Mouse (Mus musculus): Measurements from ENCODE around the gene Zfp385b. TPM values are rescaled to one million over a fixed set of nuclear protein-coding genes. Genes with fewer than 3 reads are reported as not detected.

Zfp385b gene
- total RNA-seq, 2 experiments from 2014 or later = 51.9 to 56.7 TPM

GRCm38 (mm10) chr2:77627622-77628231 lies 191.7 kb downstream of the Zfp385b start:
- no peak for DNase-seq (ENCODE audit: low spot score in 2 of 2)
- intact Hi-C loops (cut with DNase I) = no loop called here

DNA sequence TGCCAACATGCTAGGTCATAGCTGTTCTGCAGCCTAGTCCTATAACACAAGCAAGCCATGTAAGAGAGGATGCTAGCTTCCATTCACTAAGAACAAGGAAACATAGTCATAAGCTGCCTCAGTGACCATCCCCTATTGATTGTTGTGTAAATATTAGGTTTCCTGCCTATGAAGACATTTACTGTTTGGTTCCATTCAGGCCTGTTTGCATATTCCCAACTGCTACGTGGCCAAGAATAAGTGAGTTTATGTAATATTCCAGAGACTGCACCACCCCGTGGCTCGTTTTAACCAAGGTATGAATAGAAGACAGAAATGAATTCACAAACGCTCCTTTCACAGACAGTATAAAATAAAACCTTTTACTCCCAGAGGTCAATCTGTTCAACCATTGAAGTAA lies 200.8 kb downstream of the Zfp385b start:
- no peak for DNase-seq (ENCODE audit: low spot score in 2 of 2)
- intact Hi-C loops (cut with DNase I) = no loop called here

- intact Hi-C loops (cut with DNase I) = no loop called here
- DNase-seq (ENCODE audit: low spot score in 2 of 2) = no peak
These were observed 209.0 kb downstream of the Zfp385b start for GRCm38 (mm10) chr2:77610303-77610991.

DNA sequence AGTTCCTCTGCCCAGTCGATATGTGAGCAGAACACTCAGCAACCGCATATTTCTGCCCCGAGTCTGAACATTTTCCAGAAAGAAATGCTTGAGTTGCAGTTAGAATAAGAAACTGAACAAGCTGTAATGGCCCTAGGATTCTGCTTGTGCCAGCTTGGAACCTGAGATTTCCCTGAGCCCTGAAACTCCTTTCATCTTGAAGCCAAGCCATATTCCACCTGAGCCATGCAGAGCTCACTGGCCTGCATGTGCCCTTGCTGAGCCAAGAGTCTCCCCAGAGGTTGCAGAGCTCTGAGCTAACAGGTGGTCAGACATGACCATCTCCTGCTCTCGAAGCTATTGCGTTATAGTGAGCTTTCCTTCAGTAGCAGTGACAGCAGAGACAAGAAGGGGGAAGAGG lies 210.0 kb downstream of the Zfp385b start:
- intact Hi-C loops (cut with DNase I) = no loop called here
- no peak for DNase-seq (ENCODE audit: low spot score in 2 of 2)

DNA sequence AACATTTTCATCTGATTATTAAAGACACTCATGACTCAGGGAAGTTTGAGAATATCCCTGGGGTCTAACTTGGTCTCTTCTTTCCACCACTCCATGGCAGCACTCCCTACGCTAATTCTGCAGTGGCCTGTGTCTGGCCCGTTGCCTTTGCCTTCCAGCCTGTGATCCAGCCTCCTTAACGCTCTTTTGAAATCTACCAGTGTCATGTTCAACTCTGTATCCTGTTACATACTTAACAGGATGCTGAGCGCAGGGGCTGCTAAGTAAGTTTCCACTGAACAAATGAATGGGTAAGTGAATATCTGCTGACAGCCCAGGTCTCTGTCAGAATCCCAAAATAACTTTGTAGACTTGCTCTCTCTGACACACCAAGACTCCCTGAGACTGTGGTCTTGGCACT lies 210.8 kb downstream of the Zfp385b start:
- DNase-seq (ENCODE audit: low spot score in 2 of 2) = no peak
- intact Hi-C loops (cut with DNase I) = no loop called here

DNA sequence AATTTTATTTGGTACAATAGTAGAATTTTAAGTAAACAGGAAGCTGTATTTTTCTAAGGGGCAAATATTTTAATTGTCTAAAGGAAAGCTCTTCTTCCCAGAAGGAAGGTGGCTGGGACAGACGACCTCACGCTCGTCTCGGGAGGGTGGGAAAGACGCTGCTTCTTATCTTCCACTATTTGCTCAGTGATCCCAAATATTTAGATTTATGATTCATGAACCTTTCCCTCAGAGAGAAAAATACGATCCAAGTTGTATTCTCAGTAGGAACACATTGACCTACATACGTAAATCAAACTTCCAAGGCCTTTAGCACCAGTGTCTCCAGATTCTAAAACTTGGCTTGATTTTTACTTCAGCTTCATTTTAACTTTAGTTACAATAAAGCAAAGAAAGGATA lies 226.0 kb downstream of the Zfp385b start:
- no peak for DNase-seq (ENCODE audit: low spot score in 2 of 2)
- intact Hi-C loops (cut with DNase I) = loop anchor here (10.0 kb wide), 1 partner anchor 101 kb away; no protein-coding TSS in a partner anchor

DNA sequence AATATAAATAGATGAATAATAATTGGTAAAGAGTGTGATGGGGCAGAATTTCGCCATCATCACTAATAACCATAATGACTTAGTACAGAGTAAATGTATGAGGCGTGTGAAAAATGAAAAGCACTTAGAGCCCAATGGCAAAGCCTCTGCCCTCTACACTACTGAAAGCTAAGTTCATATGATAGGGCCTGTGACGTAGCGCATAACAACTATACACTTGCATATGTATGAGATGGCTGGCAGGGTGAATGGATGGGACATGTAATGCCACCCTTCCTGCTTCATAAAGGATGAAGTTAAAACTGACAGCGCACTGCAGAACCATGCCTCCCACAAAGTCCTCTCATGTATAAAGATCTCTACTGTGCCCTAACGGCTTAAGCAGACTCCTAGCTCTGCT lies 226.9 kb downstream of the Zfp385b start:
- intact Hi-C loops (cut with DNase I) = loop anchor here (10.0 kb wide), 1 partner anchor 102 kb away; no protein-coding TSS in a partner anchor
- DNase-seq (ENCODE audit: low spot score in 2 of 2) = no peak

DNA sequence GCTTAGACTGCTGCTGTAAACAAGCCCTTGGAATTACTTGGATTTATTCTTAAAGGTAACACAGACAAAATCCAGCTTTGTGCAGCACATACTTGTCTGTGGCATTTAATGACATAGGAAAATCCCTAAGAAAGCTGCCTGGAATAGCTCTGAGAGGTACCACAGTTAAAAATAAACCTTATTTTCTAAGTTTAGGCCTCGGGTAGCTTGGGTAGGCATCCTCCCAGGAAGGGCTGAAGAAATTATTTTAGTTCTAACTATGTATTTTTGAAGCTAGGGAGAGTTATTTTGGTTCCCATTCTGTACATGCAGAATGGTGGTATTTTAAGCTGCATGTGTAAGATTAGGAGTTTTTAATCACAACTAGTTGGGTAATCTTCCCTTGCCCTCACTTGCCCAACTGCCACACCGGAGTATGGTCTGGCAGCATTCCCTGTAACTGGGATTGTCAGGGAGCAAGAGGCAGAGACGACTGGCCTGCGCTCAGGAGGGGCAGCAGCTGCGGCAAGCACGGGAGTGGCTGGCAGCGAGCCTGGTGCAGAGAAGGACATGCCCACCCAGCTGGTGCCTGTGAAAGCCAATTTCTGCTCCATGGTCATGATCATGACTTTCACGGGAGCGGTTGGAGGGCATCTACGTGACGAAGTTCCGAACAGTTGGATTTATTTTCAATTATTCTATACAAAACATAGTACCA lies 230.1 kb downstream of the Zfp385b start:
- intact Hi-C loops (cut with DNase I) = no loop called here
- DNase-seq (ENCODE audit: low spot score in 2 of 2) = peak; percentile 47 to 64

- no peak for DNase-seq (ENCODE audit: low spot score in 2 of 2)
- intact Hi-C loops (cut with DNase I) = no loop called here
These were observed 232.1 kb downstream of the Zfp385b start for GRCm38 (mm10) chr2:77587387-77587786.

DNA sequence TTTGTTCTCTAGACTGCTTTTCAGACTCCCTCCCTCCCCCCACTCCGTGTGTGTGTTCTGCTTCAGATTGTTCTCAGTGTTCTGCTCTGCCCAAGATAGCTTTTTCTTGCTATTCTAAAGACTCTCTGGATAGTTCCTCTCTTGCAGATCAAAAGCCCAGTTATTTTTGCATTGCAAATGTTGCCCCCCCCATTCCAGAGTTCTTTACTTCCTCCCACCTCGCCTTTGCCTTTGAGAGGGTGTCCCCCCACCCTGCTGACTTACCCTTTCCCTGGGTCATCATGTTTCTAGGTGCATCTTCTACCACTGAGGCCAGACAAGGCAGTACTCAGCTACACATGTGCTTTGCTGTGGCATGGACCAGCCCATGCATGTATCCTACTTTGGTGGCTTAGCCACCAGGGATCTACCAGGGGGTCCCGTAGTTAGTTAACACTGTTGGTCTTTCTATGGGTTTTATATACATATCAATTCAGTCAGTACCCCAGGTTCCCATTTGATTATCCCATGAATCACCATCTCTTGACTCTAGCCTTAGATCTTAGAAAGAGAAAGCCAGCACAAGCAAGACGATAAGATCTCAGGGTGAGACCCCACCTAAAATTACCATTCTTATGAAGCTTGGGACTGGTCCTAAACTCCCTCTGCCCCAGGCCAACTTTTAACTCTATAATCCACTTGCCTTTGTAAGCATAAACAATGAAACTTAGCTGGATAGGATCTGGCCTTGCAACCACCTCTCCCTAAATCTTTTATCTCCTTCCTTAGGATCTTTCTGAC lies 232.7 kb downstream of the Zfp385b start:
- DNase-seq (ENCODE audit: low spot score in 2 of 2) = no peak
- intact Hi-C loops (cut with DNase I) = no loop called here

DNA sequence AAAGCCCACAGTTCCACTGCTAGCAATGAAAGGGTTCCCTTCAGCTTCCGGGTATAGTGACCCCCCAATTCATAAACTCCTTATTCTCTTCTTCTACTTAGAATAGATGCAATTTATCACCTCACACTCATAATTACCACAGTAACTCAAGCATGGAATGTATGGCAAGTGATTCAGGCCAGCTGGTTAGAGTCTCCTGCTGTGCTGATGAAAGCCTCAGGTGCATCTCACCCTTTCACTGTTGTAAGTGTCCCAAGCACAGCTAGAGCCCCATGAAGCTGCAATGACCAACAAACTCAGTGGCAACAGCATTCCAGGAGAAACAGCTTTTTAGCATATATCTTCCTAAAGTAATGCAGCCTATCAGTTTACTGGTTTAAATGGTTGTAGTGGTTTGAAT lies 235.9 kb downstream of the Zfp385b start:
- intact Hi-C loops (cut with DNase I) = no loop called here
- no peak for DNase-seq (ENCODE audit: low spot score in 2 of 2)

DNA sequence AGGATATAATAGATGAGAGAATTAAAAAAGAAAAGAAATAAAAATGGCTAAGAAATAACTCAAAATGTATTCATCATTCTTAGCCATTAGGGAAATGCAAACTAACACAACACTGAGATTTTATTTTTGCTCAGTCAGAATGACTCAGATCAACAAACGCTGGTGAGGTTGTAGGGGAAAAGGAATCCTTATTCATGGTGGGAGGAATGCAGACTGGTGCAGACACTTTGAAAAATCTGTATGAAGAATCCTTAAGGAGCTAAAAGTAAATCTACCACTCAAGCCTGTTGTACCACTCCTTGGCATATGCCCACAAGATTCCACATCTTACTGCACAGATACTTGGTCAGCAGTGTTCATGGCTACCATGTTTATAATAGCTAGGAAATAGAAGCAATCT lies 242.9 kb downstream of the Zfp385b start:
- intact Hi-C loops (cut with DNase I) = no loop called here
- DNase-seq (ENCODE audit: low spot score in 2 of 2) = no peak

DNA sequence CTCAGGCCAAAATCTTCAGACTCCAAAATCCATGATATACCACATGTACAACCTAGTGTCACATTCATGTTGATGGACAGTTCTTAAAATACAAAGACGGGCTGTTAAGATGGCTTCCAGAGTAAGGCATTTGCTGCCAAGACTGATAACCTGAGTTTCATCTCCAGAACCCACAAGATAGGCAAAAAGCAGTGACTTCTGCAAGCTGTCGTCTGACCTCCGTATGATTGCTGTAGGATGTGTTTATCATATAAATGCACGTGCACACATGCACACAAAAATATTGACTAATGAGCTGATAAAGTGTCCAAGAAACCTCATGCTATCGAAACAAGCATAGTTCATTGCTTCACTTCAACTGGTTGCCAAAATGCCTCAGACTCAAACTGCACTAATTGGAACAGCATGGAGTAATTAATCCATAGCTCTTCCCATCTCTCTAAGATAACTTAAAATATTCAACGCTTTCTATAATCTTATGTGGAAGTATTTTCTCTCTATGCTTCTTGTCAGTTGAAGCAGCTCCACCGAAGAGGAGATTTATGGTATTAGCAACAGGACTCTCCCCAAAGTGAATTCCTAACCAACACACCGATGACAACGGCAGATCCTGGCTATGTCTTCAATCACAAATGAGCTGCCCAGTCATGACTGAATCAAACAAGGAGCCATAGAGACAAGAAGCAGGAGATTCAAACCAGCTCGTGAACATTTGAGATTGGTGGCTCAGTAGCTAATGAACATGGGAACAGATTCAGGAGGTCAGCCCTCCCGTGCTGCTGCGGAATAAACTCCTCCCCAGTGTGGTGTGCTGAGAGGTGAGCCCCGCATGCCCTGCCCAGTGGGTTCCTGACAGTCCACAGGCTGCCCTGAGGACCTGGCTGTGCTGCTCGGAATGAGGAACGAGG lies 251.7 kb downstream of the Zfp385b start:
- no peak for DNase-seq (ENCODE audit: low spot score in 2 of 2)
- intact Hi-C loops (cut with DNase I) = no loop called here

GRCm38 (mm10) chr2:77563706-77564105 lies 255.7 kb downstream of the Zfp385b start:
- no peak for DNase-seq (ENCODE audit: low spot score in 2 of 2)
- intact Hi-C loops (cut with DNase I) = no loop called here

DNA sequence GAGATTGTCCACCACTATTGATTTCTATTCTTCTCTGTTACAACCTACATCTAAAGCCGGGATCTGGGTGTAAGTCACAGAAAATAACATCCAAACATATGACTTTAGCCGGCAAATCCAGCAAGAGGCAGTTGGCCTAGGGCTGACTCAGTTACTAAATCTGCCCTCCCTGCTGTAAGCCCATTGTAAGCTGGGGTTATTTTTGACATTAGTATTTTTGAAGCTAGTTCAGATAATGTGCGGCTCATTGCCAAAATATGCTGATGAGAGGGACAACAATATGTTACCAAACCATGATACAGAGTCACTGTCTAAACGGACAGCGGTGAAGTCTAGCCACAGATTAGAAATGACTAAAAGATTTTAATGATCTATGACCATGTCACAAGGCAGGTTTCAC lies 257.5 kb downstream of the Zfp385b start:
- DNase-seq (ENCODE audit: low spot score in 2 of 2) = no peak
- intact Hi-C loops (cut with DNase I) = no loop called here

- no peak for DNase-seq (ENCODE audit: low spot score in 2 of 2)
- intact Hi-C loops (cut with DNase I) = no loop called here
These were observed 262.5 kb downstream of the Zfp385b start for GRCm38 (mm10) chr2:77556938-77557337.

- intact Hi-C loops (cut with DNase I) = no loop called here
- no peak for DNase-seq (ENCODE audit: low spot score in 2 of 2)
These were observed 263.5 kb downstream of the Zfp385b start for GRCm38 (mm10) chr2:77555980-77556379.

DNA sequence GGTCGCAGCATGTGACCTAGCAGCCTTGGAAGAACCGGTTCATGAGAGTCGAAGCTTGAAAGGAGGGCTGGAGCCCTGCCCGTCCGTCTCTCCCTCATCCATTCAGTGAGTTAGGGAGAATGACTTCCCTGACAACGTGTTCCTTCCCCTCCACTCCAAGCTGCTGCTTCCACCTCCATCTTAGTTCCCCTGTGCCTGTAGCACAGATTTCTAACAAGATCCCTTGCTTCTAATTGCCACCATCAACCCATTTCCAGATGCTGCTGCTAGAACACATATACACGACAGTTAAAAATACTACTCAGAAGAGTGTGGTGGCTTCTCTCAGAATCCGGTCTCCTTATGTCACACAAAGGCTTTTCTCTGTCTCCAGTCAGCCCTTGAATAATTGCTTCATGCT lies 266.8 kb downstream of the Zfp385b start:
- no peak for DNase-seq (ENCODE audit: low spot score in 2 of 2)
- intact Hi-C loops (cut with DNase I) = no loop called here

GRCm38 (mm10) chr2:77543388-77543787 lies 276.1 kb downstream of the Zfp385b start:
- no peak for DNase-seq (ENCODE audit: low spot score in 2 of 2)
- intact Hi-C loops (cut with DNase I) = no loop called here
